Mouse (Mus musculus) adrenal gland, postnatal 4 days (tissue): ENCODE data around the gene Mad2l2. TPM values are rescaled to one million over a fixed set of nuclear protein-coding genes. Genes with fewer than 3 reads are reported as not detected.

ENCODE experiments used
- DNase-seq, 2 experiments: peaks; one replicate each; pipeline ENCODE4 v3.0.0; 2021 to 2022; ENCODE audit warnings: low spot score in 2 of 2, mixed read lengths in 2 of 2
- long read RNA-seq, 2 experiments: library from polyadenylated mRNA; stranded (forward); transcript quantifications; one replicate each; pipeline ENCODE4 v2.0.0; 2021
- total RNA-seq, 2 experiments: library from RNA; stranded (reverse); gene quantifications; 2 replicates each; pipeline ENCODE4 v1.2.3; 2021

Mad2l2 gene
- total RNA-seq = 10 to 100 TPM; 24.0 to 24.6 TPM
- long read RNA-seq, experiment 1, transcript Mad2l2-201 (8 exons, 1,535 nt) = major isoform, 18 of 24 reads
- long read RNA-seq, experiment 1, partial matches to known transcripts = 1 of 24 reads
- long read RNA-seq, experiment 1, other reads (novel, unspliced or antisense) = 3 of 24 reads
- long read RNA-seq, experiment 2, transcript Mad2l2-201 (8 exons, 1,535 nt) = major isoform, 15 of 26 reads
- long read RNA-seq, experiment 2, partial matches to known transcripts = 1 of 26 reads
- long read RNA-seq, experiment 2, other reads (novel, unspliced or antisense) = 7 of 26 reads

DNA sequence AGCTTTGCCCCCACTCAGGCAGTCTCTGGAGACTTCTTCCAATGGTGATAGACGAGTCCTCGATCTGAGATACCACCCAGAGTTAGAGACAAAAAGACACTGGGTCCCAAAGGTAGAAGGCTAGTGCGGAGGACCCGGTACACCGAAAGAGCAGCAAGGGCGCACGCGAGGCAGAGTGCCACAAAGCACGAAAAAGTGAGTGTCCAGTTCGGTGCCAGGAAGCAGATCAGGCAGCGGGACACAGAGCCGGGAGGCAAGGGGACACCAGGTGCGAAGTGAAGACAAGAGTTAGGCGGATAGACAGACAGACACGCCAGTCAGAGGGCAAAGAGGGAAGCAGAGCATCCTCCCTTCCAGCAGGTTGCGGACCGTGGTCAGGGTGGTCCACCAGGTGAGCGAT is at the start of gene Mad2l2:
TSS of gene Mad2l2 (plus strand) at position 252 of the 400 bp plus-strand sequence.
- no peak for DNase-seq

DNA sequence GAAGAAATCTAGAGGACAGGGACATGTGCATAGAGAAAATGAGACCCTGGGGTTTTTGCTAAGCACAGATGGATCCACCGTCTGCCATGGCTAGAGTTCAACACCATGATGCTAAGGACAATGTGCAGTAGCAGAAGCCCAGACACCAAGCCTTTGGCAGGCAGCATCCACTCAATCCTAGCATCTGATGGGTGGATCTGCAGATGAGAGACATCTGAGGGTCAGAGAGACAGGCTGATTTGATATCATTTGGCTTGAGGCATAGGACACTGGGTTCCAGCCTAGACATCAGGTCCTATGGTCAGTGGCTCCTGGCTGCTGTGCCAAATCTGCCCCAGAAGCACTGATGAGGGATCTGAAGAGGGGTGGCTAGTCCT is 49.6 kb upstream of the Mad2l2 start:
- DNase-seq = no peak

DNA sequence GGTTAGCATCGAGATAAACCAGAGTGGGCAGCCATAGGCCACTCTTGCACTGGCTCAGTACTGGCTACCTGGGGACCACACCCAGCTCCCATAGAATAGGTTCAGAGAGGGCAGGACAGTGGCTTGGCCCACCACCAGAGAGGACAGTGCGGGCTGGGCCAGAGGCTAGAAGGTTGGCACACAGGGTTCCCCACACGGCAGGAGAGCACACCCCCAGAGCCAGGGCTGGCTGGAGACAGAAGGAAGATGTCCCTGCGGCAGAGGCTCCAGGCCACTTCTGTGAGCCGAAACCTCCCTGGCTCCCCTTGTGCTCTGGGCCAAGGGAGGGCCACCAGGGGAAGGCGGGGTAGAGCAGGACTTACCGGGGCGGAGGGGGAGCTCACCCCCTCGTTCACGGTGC is 49.0 kb upstream of the Mad2l2 start:
- no peak for DNase-seq

DNA sequence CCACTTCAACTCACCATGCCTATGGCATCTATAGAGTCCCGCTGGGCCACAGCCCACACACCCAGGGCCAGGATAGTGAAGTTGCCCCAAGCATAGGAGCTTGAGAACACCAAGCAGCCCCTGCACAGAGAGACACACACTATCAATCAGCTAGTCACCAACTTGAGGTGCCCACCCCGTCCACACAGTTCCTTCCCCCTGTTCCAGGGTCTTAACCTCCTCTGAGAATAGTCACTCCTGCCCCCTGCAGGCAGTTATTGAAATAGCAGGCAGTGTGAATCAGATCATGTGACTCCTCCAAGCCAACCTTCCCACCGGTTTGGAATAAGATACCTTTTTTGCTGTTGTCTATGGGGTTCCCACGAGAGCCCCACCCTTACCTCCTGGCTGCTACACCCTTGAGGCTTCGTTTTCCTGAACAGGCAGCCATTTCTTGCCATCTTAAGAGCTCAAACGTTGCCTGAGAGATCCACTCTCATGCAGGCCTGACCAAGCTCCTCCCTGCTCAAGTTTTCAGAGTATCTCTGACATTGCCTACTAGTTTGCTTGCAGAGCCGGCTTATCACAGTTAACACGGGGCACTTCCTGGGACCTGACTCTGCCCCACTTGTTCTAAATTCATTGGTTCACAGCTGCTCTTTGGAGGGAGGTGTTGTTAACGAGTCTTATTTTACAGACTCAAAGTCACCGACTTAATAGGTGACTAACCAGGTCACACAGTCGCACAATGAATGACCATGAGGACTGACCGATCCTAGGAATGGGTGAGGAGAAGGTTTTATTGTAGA is 47.7 kb upstream of the Mad2l2 start:
- no peak for DNase-seq

DNA sequence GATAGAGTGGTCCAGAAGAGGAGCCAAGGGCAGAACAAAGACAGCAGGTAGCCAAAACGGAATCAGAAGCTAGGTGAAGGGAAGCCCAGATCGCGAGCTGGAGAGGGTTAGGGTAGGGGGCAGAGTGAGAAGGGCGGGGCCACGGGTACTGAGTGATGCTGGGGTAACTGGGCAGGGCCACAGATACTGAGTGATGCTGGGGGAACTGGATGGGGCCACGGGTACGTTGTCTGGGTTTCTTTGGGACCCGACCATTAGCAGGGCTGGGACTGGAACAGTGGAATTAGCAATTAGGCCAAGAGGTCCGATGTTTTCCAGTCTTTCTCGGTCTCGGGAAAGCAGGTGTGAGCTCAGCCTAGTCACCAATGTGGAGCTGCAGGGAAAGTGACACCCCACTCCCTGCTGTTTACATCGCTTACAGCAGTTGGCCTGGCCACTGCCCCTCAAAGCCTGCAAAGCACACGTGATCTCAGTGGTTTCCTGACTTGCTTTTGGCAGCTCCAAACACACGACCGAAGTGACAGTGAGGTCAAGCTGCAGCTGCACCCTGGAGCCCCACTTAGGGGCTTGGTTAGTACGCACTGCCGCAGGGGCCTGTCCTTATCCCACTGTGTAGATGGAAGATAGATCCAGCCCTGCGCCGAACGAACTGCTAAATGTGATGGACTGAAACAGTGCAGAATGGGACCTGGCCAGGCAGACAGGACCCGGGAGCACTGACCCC is 46.8 kb upstream of the Mad2l2 start:
- DNase-seq = no peak

DNA sequence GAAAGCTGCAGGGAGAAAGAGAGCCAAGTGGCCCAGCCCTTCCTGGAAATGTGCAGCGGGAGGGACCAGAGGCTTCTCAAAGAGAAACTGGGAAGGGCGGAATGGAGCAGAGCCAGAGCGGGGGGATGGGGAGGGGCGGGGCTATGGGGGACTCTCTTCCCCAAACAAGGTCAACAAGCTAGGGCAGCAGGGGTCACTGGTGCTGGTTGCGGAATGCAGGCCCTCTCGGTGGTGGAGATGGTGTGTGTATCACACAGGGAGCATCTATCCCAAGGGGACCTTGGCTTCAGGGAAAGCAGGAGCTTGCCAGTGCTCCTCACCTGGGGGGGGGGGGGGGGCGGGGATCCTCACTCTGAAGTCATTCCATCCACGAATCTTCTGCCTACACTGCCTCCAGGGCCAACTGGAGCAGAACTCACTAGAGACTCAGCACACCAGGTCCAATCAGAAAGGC is 45.9 kb upstream of the Mad2l2 start:
- no peak for DNase-seq

DNA sequence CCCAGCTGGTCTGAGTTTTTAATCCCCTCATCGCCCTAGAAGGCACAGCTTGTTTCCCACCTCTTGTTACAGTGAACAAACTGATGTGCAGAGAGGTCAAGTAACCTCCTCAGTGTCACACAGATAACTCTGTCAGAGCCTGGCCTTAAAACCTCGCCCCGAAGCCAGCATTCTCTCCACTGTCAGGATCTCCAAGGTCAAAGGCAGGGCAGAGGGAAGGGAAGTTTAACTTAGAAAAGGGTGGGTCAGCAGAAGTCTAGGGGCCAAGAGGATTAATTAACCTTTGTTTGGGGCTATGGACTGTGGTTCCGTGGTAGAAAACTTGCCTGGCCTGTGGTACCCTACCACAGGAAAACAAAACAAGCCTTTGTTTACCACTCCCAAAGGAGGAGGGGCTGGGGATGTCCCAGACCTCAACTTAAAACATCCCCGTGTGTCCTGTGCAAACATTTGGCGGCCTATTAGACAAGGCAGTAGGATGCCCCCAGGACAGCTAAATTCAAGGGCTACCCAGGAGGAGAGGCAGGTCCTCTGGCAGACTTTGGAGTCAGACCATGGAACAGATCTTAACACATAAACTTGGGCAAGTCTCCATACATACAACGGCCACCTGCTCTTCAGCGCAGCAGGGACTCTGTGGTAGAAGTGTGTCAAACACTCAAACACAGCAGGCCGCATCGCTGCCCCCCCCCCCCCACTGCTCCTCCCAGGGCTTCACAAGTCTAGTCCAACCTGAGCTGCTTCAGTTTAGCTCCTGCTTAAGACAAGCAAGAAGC is 44.9 kb upstream of the Mad2l2 start:
- no peak for DNase-seq

DNA sequence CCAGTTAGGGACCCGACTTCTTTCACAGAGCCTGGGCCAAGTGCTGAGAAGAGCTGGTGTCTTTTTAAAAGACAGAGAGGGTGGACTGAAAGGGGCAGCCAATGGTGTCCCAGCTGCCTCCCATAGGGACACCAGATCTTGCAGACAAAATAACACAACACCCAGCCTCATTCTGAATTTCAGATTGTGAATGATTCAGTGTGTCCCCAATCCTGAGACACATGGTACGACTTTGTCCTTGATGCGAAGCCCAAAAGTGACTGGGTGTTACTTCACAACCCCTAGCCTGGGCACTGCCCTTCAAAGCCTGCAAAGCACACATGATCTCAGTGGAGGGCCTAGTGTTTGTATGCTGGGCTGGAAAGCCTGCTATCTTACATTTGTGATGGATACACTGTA is 44.3 kb upstream of the Mad2l2 start:
- no peak for DNase-seq

DNA sequence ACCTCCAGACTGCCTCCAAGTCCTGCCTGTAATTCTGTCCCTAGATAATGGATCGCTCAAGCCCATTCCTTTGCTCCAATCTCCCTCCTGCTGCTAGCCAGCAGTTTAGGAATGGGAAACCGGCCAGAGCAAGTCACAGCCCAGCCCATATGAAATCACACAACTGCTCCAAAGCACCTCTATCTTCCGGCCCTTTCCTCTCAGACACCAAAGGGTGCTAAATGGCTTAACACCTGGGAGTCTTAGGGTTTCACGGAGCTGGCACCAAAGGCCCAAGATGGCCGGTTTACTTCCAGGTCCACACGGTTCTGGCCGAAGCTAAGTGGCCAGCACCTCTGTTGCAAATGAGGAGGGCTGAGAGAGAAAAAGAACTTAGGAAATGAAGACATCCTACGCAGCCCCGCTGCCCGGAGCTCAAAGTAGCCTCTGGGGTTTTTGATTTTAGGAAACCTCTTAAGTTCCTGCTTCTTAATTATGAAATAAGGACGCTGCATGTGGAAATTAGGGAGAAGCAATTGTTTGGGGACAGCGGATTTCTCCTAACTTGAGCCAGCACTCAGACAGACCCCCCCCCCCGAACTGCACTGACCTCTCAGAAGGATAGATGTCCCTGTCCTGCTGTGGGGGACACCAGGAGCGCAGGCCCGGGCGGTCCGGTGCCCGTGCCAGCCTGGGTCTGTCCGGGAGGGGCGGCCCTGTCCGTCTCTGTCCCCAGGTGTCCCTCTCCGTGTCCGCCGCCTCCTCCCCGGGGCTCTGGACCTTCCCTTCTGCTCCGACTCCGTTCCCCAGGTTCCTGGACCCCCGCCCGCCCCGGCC is 42.9 kb upstream of the Mad2l2 start:
- no peak for DNase-seq

DNA sequence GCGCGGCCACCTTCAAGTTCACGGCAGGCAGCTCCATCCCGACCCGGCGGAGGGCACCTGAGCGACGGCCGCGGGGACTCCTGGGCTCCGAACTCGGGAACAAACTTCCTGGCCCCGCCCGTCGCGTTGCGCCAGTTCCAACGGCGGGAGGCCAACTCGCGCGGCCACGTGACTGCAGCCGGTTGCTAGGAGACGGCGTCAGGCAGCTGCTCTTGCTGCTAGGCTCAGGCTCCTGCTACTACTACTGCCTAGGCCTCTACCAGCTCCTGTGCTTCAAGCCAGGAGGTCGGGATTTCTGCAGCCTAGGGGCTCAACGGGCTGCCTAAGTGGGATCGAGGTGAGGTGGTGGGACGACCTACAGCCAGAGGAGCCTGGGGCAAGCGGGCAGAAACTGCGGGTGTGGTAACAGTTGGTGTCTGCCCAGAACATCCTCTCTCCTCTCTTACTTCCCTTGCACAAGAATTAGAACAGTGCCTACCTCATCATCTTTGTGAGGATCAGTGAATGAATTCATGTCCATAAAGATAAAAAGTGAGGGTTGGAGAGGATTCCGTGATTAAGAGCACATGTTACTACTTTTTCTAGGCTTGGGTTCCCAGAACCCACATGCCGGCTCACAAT is 42.2 kb upstream of the Mad2l2 start, which contains the start of gene Agtrap:
TSS of gene Agtrap (minus strand) at position 125 of the 621 bp plus-strand sequence.
- DNase-seq = peak; percentile 89

DNA sequence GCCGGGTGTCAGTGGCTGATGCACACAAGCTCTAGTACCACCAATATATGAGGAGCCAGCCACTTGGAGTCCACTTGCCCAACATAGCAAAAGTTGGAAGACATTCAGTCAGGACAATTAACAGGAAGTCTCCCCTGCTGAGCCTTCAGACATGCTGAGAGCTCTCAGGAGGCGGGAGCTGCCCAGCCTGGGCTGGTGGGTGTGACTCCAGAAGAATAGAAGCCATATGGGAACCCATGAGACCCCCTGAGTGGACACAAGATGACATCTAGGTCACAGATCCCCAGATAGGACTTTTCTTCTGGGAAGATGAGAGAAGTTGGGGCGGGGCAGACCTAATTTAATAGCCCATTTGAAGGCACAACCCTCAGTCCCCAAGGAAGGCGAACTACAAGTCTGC is 41.0 kb upstream of the Mad2l2 start:
- no peak for DNase-seq

DNA sequence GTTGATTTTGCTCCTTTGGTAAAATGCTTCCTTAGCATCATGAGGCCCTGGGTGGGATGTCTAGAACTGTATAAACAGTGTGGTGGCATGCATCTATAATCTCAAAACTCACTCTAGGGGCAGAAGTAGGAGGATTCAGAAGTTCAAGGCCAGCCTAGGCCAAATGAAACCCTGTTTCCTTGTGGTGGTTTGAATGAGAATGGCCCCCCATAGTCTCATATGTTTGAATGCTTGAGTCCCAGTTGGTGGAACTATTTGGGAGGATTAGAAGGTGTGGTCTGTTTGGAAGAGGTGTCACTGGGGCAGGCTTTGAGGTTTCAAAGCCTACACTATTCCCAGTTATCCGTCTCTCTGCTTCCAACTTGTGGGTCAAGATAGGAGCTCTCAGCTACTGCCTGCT is 39.0 kb upstream of the Mad2l2 start:
- no peak for DNase-seq

DNA sequence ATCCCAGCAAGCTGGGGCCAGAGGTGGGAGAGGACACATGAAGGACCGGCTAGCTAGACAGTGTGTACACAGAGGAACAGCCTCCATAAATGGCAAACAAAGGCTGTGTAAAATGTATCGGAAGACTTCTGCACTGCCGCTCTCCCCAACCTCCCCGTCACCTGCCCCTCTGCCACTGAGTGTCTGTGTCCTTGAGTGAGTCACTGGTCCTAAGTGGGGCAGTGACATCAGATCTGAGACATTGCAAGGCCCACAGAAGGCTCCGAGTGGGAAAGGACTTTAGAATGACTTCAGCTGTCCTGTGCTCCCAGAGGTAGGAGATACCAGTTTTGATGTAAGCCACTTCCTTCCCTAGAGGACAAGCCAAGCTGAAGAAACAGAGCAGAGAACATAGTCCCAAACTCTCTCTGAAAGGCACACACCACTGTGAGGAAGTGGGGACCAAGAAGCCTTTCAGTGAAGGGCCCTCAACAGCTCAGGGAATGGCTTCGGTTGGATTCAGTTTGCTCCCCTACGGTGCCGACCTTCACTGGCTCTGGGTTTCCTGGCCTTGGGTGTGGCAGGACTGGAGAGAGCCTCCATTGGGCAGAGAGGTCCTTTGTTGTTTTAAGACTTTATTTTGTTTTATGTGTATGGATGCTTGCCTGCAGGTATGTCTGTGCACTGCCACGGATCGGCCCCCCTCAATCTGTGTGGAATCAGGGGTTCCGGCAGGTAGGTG is 37.5 kb upstream of the Mad2l2 start:
- no peak for DNase-seq

DNA sequence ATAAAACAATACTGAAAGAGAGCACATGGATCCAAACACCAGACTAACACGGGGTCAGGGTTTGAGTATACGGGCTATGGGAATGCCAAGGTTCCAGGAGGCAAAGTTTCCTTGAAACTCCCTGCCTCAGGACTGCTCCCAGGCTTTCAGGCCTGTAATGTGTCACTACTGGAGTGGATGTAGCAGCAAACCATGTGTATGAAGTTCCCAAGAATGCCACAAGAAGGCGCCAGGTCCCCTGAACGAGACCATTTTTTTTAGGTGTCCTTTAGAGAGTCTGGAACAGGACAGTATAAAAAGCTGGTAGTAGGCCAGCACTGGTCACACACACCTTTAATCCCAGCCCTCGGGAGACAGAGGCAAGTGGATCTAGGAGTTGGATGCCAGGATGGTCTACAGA is 36.0 kb upstream of the Mad2l2 start:
- no peak for DNase-seq

DNA sequence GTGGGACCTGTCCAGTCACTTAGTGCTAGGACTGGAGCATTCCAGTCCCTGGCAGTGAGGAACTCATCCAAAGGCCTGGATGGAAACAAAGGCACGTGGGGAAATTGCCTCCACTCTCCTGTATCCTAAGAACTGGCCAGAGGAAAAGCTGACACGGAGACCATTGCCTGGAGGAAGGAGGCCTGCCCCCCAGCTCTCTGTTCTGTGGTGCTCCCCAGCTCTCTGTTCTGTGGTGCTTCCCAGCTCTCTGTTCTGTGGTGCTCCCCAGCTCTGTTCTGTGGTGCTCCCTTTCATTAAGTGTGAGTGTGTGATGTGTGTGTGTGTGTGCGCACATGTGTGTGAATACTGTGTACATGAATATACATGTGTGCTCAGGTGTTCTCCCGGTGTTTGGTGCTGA is 35.1 kb upstream of the Mad2l2 start:
- DNase-seq = no peak

DNA sequence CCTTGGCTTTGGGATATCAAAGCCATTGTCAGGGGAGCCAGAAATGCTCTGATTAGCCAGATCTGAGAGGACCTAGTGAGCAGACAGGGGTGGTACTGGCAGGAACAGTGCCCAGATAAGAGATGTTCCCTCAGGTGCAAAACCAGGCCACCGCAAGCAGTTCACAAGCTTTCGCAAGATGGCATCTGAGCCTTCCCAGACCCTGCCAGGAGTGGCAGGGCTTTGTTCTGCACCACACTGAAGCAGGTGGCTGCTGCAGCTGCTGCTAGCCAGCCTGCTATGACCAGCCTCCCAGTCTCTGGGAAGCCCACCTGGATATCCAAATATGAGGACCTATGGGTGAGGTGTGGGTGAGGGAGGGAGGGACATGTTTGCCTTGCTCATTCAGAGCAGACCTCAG is 32.2 kb upstream of the Mad2l2 start:
- no peak for DNase-seq

DNA sequence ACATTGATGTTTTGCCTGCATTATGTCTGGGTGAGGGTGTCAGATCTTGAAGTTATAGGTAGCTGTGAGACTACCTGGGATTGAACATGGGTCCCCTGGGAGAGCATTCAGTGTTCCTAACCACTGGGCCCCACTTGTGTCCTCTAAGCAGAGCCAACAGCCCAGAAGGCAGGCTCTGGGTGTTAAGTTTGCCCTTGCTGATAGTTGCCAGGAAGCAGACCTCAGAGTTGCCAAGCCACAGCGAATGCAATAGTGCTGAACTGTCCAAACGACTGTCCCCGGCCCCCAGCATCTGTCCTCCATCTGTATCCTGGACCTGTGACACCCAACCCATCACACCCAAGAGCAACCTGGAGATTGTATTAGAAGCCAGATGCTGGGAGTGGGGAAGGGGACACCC is 31.5 kb upstream of the Mad2l2 start:
- no peak for DNase-seq

DNA sequence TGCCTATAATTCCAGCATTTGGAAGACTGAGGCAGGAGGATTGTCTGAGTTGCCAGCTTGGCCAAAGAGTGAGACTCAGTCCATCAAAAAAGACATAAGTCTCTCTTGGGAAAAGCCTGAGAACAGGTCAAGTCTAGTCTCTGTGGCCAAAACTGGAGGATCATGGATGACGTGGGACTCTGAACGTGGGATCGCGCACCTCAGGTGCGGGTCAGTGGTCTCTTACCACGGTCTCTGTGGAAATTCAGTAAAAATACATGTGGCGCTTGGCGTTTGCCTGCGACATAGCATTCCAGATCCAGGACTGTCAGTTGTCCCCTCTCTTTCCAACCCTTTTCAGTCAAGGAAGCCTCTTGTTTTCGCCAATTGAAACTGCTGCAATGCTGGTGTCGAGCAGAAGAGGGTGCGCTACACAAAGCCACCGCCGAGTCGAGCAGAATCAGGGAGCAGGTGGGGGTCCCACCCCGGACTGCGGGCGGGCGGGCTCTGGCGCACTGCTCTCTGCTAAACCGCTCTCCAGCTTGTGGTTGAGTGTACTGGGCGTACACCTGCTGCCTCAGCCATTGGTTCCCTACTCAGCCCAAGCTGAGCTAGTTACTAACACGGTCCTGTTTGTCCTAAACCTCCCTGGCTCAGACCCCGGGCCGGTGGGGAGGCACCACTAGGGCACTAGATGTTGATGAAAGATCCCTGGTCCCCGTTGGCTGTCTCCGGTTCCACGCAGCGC is 28.2 kb upstream of the Mad2l2 start:
- peak in 1 of 2 experiments; percentile 36 for DNase-seq

DNA sequence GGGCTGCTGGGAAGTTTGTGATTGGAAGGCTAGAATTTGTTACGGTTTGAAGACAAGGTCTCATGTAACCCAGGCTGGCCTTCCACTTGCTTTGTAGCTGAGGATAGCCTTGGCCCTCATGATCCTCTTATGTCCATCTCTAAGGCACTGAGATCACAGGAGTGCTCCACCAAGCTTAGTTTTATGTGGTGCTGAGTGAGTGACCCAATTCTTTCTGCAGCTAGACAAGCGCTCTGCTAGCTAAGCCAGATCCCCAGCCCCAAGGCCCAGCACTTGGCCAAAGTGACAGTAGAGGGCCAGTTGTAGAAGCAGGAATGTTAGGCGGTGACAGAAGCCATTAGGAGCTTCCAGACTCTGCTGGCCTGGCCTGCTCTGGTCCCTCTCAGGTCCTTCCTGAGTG is 26.0 kb upstream of the Mad2l2 start:
- no peak for DNase-seq
